Mouse (Mus musculus) heart, postnatal 25 days (tissue): ENCODE data around the gene Rhbdl2. TPM values are rescaled to one million over a fixed set of nuclear protein-coding genes. Genes with fewer than 3 reads are reported as not detected.

Experiments
- DNase-seq: peaks from one replicate; pipeline ENCODE4 v3.0.0; 2022; ENCODE audit warnings: low spot score
- intact Hi-C: fragments of 180-260 bp; cut with DNase I; formaldehyde crosslinking; loops from one replicate; pipeline ENCODE4 v1.15.1; 2025
- total RNA-seq, 2 experiments: library from RNA; stranded (reverse); gene quantifications; 2 replicates each; pipeline ENCODE4 v1.2.3; 2021

The Rhbdl2 gene
- total RNA-seq, 2 experiments from 2014 or later: not detected

- no peak for DNase-seq
- intact Hi-C loops: no loop called here
Observed at GRCm38 (mm10) chr4:123810475-123811295, 23.0 kb downstream of the Rhbdl2 start.

- intact Hi-C loops: no loop called here
- no peak for DNase-seq
Observed at GRCm38 (mm10) chr4:123812525-123812924, 24.9 kb downstream of the Rhbdl2 start.

GRCm38 (mm10) chr4:123814030-123814501 lies 26.4 kb downstream of the Rhbdl2 start:
- no peak for DNase-seq
- intact Hi-C loops: no loop called here

GRCm38 (mm10) chr4:123819093-123819610 lies 31.5 kb downstream of the Rhbdl2 start:
- intact Hi-C loops: no loop called here
- no peak for DNase-seq

GRCm38 (mm10) chr4:123842126-123842525 lies 54.5 kb downstream of the Rhbdl2 start:
- intact Hi-C loops: no loop called here
- no peak for DNase-seq

- intact Hi-C loops: no loop called here
- no peak for DNase-seq
Observed at GRCm38 (mm10) chr4:123856888-123857287, 69.2 kb downstream of the Rhbdl2 start.

- intact Hi-C loops: no loop called here
Observed at GRCm38 (mm10) chr4:123858090-123858489, 70.4 kb downstream of the Rhbdl2 start.

GRCm38 (mm10) chr4:123859379-123859778 lies 71.7 kb downstream of the Rhbdl2 start, which contains the start of gene 4933427I04Rik:
Gene 4933427I04Rik (plus strand): TSS chr4:123859679.
- intact Hi-C loops: no loop called here

More at GRCm38 (mm10) chr4:123858090-123858489, 70.4 kb downstream of the Rhbdl2 start:
- no peak for DNase-seq

GRCm38 (mm10) chr4:123859803-123860202 lies 72.1 kb downstream of the Rhbdl2 start:
- DNase-seq: no peak
- intact Hi-C loops: no loop called here

More at GRCm38 (mm10) chr4:123859379-123859778, 71.7 kb downstream of the Rhbdl2 start, which contains the start of gene 4933427I04Rik:
- no peak for DNase-seq

GRCm38 (mm10) chr4:123860621-123861020 lies 72.9 kb downstream of the Rhbdl2 start:
- no peak for DNase-seq
- intact Hi-C loops: no loop called here

Other genes starting within 250 kb of the Rhbdl2 start
- 100 to 1,000 TPM; 230 to 254 TPM for gene Macf1, start 103.5 kb upstream of the Rhbdl2 start, total RNA-seq
- 100 to 1,000 TPM; 460 to 471 TPM for gene Ndufs5, start 69.7 kb upstream of the Rhbdl2 start, total RNA-seq
- 10 to 100 TPM; 23.2 to 25.4 TPM for gene Akirin1, start 37.5 kb upstream of the Rhbdl2 start, total RNA-seq
- gene 4933427I04Rik, start 71.8 kb downstream of the Rhbdl2 start, total RNA-seq: not detected
- 10 to 100 TPM; 20.9 to 25.0 TPM for gene Mycbp, start 117.0 kb downstream of the Rhbdl2 start, total RNA-seq
- 10 to 100 TPM; 35.8 to 39.9 TPM for gene Rragc, start 129.6 kb downstream of the Rhbdl2 start, total RNA-seq
- not detected for gene 4930535I16Rik, start 130.1 kb downstream of the Rhbdl2 start, total RNA-seq